Mouse (Mus musculus): ENCODE data around the gene Gm17606.

Gm17606 gene

GRCm38 (mm10) chr14:54624976-54625375 lies 15.8 kb upstream of the Gm17606 start:
- no peak for DNase-seq (ENCODE audit: low spot score)

- no peak for DNase-seq (ENCODE audit: low spot score)
Measured at GRCm38 (mm10) chr14:54628103-54628502, 12.6 kb upstream of the Gm17606 start.

- no peak for DNase-seq (ENCODE audit: low spot score)
Measured at GRCm38 (mm10) chr14:54629797-54630196, 11.0 kb upstream of the Gm17606 start.

GRCm38 (mm10) chr14:54630583-54631239 lies 10.0 kb upstream of the Gm17606 start:
- DNase-seq (ENCODE audit: low spot score) = no peak

- no peak for DNase-seq (ENCODE audit: low spot score)
Measured at GRCm38 (mm10) chr14:54631240-54631599, 9.5 kb upstream of the Gm17606 start.

- no peak for DNase-seq (ENCODE audit: low spot score)
Measured at GRCm38 (mm10) chr14:54632252-54632651, 8.5 kb upstream of the Gm17606 start.

- DNase-seq (ENCODE audit: low spot score) = no peak
Measured at GRCm38 (mm10) chr14:54634182-54634581, 6.6 kb upstream of the Gm17606 start.

- DNase-seq (ENCODE audit: low spot score) = no peak
Measured at GRCm38 (mm10) chr14:54636954-54637353, 3.8 kb upstream of the Gm17606 start.

- no peak for DNase-seq (ENCODE audit: low spot score)
Measured at GRCm38 (mm10) chr14:54638210-54638609, 2.5 kb upstream of the Gm17606 start.

GRCm38 (mm10) chr14:54640121-54640520 lies 631 bp upstream of the Gm17606 start:
- no peak for DNase-seq (ENCODE audit: low spot score)

- DNase-seq (ENCODE audit: low spot score) = peak; percentile 82
Measured at GRCm38 (mm10) chr14:54641305-54641969, 685 bp downstream of the Gm17606 start, which contains the start of gene Cdh24. Cdh24 (minus strand) TSS chr14:54641364.

- DNase-seq (ENCODE audit: low spot score) = no peak
Measured at GRCm38 (mm10) chr14:54642224-54642944, 1.6 kb downstream of the Gm17606 start.

- DNase-seq (ENCODE audit: low spot score) = no peak
Measured at GRCm38 (mm10) chr14:54643011-54643410, 2.3 kb downstream of the Gm17606 start.

GRCm38 (mm10) chr14:54644294-54644693 lies 3.5 kb downstream of the Gm17606 start:
- DNase-seq (ENCODE audit: low spot score) = no peak

GRCm38 (mm10) chr14:54646455-54646854 lies 5.7 kb downstream of the Gm17606 start:
- DNase-seq (ENCODE audit: low spot score) = no peak

- no peak for DNase-seq (ENCODE audit: low spot score)
Measured at GRCm38 (mm10) chr14:54646898-54647636, 6.3 kb downstream of the Gm17606 start.

GRCm38 (mm10) chr14:54647900-54648299 lies 7.1 kb downstream of the Gm17606 start:
- DNase-seq (ENCODE audit: low spot score) = no peak

- peak; percentile 47 for DNase-seq (ENCODE audit: low spot score)
Measured at GRCm38 (mm10) chr14:54650621-54651454, 10.1 kb downstream of the Gm17606 start.

- no peak for DNase-seq (ENCODE audit: low spot score)
Measured at GRCm38 (mm10) chr14:54651556-54651955, 10.8 kb downstream of the Gm17606 start.

GRCm38 (mm10) chr14:54652787-54653186 lies 12.0 kb downstream of the Gm17606 start:
- no peak for DNase-seq (ENCODE audit: low spot score)

- DNase-seq (ENCODE audit: low spot score) = peak; percentile 57
Measured at GRCm38 (mm10) chr14:54653496-54653895, 12.7 kb downstream of the Gm17606 start.

All from ovary, postnatal 10 days (tissue).